Mouse (Mus musculus): ENCODE data around the gene Mrpl28.

DNA sequence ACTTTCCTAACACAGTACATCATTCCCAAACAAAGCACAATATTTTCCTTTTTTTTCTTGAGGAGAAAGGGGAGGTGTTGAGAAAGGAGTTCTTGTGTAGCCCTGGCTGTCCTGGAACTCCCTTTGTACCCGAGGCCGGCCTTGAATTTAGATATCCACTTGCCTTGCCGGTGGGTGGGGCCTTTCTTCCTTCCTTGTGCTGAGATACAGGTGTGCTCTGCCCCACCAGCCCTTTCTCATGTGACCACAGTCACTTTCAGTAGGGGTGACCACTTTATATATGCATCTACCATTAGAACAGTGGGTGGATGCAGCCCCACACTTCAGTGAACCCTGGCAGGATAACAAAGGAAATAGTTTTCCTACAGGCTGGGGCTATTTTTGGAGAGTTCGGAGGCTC is 11.6 kb upstream of the Mrpl28 start:
- TF ChIP-seq CTCF (IDR thresholded peaks at IDR 0.05; ENCODE audit: low read depth) (no peak), EP300 (optimal IDR thresholded peaks at IDR 0.05) (no peak)

All from stomach, postnatal 0 days (tissue).